Mouse (Mus musculus) 3T3-L1 (cell line): ENCODE results near the gene Tcf7.
A peak's percentile ranks its signal among the peaks of the same experiment; 100 is the strongest.

ENCODE experiments used
- DNase-seq: peaks from one replicate; pipeline ENCODE4 v3.0.0-alpha.2; 2015; ENCODE audit warnings: low read depth, low spot score

Gene Tcf7

DNA sequence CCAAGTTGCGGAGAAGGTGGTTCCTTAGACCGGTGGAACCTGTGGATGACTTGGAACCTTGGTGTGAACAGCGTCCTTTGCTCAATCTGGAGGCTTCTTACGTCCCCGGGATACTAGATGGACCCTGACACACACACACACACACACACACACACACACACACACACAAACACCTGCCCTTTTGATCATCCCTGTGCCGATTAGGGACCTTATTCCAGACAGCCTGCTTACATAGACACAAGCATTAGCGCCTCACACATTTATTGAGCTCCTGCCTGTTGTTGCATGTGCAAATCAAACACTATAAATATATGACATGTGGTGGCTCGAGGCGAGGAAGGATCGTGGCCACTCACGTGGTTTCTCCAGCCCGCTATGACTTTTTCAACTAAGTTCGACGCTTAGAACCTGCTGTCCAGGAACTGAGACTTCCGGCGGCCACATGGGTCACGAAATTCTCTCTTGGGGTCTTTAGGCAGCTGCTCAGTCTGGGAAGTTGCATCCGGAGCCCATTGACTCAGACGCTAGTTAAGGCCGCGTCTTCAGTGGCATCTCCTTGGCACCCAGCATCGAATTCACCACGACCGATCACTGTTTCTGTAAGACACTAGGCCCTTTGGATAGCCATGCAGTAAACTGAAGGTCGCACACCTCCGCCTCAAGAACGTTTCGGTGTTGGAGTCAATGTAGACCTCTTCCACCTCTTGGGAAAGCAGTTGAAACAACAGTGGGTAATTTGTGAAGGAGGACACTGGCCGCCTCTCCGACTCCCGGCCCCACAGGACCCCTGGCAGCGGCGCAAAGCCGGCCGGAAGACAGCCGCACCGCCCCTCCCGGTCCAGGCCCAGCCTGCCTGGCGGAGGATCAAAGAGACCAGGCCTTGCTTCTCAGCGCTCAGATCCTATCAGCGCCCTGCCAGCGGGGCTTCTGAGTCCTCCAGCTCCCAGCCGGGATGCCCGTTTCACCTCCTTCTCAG is 1.1 kb upstream of the Tcf7 start:
- no peak for DNase-seq

DNA sequence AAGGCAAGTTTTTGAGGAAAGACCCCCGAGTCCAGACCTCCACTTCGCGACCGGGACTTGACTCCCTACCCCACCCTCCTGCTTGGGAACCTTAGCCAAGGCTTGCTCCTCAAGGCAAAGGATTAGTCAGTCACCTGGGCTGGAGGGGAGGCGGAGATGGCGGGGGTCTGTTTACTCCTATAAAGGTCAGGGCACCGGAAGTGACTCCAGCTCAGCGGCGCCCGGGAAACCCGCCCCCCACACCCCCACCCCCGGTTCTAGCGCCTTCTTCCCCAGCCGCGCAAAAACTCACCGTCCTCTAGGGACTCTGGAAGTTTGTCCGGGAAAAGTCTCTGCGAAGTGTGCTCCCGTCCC is 417 bp downstream of the Tcf7 start:
- DNase-seq: no peak

DNA sequence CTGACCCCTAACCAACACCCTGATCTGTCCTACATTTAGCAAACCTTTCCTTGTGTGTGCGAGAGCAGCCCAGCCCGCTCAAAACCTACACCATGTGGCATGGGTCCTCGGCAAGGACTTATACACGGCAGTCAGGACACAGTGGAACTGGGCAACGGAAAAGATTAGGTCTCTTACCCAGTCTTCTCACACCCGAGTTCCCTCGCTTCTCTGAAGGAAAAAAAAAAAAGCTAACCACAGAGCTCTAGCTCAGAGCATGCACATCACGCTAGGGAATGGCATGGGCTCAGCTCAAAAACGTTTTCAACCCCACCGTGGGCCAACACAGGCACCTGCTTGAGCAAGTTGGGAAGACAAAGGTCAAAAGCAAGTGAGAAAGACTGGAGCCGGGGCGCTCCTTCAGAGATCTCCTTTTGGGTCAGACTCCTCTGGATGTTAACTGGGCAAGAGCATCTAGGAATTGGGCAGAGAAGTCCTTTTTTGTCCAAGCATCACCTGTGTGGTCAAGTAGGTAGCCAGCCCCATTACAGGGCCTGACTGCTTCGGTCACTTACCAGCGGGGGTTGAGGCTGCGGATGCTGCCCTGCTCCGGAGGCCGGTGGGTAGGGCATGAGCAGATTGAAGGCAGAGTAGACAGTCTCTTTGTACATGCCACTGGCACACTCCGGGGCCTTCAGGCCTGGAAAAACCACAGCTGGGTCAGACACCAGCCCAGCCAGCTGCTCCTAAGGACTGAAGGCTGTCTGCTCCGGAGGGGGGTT is 1.1 kb downstream of the Tcf7 start:
- no peak for DNase-seq

DNA sequence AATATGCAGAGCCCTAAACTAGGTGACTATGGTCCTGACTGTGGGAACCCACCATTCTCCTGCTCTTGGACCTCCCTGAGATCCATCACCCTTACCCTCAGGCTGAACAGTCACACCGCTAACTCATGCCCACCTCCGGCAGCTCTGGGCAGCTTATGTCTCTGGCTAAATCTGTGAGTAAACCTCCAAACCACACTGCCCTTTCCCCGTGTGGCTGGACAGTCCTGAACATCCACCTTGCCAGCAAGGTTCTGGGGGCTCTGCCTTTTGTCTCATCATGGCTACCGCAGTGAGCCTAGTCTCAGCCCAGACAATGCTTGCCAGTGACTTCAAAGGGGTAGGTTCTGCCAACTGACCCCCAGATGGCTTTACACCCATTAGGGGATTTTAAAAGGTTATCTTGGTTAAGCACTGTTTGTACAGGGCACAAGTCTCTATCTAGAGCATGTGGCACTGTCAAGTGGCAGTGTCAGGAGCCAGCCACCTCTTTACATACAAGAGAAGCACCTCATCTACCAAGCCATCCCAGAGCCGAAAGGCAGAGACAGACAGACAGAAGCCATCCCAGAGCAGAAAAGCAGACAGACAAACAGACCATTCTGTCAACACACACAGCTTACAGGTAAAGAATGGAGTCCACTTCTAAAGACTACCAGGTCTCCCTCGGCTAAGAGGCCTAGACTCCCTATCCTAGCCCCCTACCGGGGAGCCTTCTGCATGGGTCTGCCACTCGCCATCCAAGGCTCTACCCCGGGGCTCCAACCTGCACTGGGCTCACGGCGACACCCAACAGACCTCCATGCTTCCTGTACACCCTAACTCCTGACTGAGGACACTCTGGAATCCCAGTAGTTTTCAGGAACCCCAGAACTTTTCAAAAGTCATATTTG is 2.0 kb downstream of the Tcf7 start:
- DNase-seq: no peak

- no peak for DNase-seq
Observed at GRCm38 (mm10) chr11:52279611-52280145, 3.1 kb downstream of the Tcf7 start.

DNA sequence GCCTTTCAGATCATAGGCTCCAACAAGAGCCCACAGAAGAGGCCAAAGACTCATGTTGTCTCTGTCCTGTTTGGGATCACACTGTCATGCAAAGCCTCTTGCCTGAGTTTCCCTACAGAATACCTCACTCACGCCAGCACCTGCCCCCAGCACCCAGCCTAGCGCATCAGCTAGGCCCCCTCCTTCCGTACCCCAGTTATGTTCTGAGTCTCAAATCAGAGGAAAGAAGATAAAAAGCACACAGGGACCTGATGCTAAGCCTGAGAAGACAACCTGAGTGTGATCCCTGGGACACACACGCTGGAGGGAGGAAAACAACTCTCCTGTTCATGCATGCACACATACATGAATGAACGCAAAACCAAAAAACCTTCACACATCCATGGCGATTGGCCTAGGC is 3.8 kb downstream of the Tcf7 start:
- no peak for DNase-seq

DNA sequence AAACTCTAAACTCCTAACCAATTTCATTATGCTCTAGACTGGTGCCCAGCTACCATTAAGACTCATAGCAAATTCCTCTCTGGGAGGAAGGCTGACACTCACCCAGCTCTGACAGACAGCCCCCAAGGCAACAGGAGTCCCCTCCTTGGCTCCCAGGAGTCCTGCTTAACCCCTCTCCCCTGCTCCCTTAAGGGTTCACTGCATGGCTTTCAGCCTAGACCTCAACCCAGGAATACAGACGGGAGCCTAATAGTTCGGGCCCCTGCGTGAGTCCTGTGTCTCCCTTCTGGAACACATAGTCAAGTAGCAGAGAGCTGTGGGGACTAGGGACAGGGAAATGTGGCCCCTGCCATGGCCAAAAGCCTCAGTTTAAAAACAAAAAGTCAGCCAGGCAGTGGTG is 4.7 kb downstream of the Tcf7 start:
- no peak for DNase-seq

- no peak for DNase-seq
Observed at GRCm38 (mm10) chr11:52277433-52278150, 5.2 kb downstream of the Tcf7 start.

GRCm38 (mm10) chr11:52276961-52277391 is 5.8 kb downstream of the Tcf7 start:
- DNase-seq: no peak

DNA sequence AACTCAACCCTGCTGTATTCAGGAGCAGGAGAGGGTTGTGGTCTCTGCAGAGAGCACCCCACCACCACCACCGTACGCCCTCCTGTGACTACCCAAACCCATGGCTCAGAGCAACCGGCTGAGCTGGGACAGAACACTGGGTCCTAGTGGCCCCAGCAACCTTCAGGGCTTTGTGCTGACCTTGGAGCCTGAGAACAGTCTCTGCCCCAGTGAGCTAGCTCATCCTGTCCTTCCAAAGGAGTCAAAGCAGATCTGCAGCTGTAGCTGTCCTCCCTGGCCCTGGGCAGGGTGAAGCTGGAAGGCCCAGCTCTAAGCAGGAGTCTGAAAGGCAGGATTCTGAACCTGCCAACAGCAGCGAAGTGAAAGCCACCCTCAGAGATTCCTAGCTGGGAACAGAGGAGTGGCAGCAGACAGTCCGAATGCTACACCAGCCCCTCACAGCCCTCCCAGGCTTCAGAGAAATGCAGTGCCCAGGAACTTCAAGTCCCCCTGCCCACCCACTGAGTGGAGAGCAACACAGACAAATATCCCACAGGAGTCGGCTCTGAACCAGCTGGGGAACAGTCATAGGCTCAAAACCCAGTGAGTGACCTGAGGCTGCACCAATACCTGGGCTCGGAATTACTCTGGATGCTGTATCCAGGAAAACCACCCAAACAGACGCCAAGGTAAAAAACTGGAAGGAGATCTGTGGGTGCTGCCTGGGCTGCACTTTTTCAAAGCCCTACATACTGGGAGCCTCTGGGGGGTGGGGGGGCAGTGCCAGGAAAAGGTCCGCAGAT is 6.8 kb downstream of the Tcf7 start:
- DNase-seq: no peak

DNA sequence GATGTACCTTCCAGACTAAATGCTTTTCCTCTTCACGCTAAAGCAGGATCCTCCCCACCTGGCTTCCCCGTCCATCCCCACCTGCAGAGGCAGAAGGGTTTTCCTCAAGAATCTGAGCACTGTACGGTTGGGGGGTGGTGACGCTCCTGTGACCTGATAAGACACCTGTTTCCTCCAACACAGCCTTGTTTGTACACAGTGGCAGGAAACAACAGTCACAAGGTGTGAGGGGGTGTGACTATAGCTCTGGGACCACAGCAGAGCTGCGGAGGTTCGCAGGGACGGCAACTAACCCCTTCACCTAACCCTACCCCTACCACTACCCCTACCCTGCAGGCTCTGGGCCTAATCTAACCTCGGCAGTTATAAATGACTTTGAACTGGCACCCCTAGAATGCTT is 7.4 kb downstream of the Tcf7 start:
- no peak for DNase-seq

- DNase-seq: no peak
Observed at GRCm38 (mm10) chr11:52274456-52275112, 8.2 kb downstream of the Tcf7 start.

GRCm38 (mm10) chr11:52273942-52274330 is 8.9 kb downstream of the Tcf7 start:
- no peak for DNase-seq

DNA sequence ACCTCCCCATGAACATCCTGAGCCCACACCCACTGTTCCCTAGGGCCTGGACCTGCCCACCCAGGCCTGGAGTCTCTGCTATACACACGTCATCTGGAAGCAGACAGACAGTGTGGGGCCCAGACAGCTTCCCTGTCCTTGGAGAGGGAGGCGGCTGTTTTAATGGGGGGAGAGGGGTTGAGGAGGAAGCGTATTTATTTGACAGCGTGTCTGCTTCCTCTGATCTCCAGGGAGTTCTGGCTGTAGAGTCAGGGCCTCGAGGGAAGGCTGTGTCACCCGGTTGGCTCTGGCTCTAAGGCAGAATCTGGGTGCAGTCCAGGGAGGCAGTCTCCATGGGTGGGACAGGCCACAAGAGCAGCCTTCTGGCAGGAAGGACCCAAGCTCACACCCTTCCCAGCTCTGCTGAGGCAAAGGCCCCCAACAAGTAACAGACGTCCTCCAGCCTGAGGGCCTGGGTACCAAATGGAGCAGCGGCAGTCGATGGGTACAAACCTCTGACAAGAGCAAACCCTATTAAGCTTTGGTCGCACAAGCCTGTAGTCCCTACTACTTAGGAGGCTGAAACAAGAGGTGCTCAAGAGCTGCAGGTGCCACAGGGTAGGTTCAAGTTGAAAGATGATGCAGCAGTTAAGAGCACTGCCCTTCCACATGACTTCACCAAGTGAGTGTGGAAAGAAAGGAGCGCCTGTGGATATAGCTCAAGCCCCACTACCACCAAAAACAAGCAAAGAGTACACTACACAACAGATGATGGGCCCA is 9.5 kb downstream of the Tcf7 start:
- DNase-seq: no peak

DNA sequence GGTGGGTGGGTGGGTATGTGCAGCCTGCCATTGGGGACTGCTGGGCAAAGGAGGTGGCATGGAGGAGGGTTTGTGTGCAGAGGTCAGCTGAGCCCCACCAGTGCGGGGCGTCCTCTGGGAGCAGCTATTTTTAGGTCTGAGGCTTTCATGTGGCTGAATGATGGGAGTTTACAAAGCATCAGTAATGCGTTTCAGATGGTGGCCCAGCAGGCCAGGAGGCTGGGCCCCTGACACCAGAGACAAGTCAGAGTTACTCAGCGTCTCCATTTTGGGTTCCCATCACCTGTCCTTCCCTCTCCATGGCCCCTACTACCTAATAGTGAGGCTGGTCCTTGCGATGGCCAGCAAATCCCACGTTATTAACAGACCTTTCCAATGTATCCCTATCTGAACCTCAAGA is 10.2 kb downstream of the Tcf7 start:
- DNase-seq: peak; percentile 59

- no peak for DNase-seq
Observed at GRCm38 (mm10) chr11:52271765-52272495, 10.9 kb downstream of the Tcf7 start.

- DNase-seq: no peak
Observed at GRCm38 (mm10) chr11:52269841-52270240, 13.0 kb downstream of the Tcf7 start.
